Mouse (Mus musculus): ENCODE results near the gene Abca3. TPM values are rescaled to one million over a fixed set of nuclear protein-coding genes. Genes with fewer than 3 reads are reported as not detected.

Abca3 gene
- polyA plus RNA-seq, 1 experiment: 0.66 TPM

GRCm38 (mm10) chr17:24355284-24355683, 3.5 kb downstream of the Abca3 start:
- no peaks in the 10 kb centered on the region for H3K36me3 ChIP-seq (ENCODE audit: control insufficient read depth, insufficient read depth)
- H3ac ChIP-seq (ENCODE audit: control insufficient read depth, insufficient read length, low read depth): no peak overlapping the region
- H3K4me3 ChIP-seq (ENCODE audit: insufficient read depth, poor library complexity, severe bottlenecking): no peak overlapping the region
- H3K79me3 ChIP-seq (ENCODE audit: low read depth): no peaks in the 10 kb centered on the region
- no peak for TF ChIP-seq FOSL1 (IDR thresholded peaks at IDR 0.05; ENCODE audit: insufficient read depth, low read length, poor library complexity, severe bottlenecking)
- no peak for TF ChIP-seq CEBPB (IDR thresholded peaks at IDR 0.05; ENCODE audit: low read depth)
- no peak for TF ChIP-seq MYOG (IDR thresholded peaks at IDR 0.05; ENCODE audit: control insufficient read depth, extremely low read depth, insufficient read length)
- no peak for TF ChIP-seq USF1 (IDR thresholded peaks at IDR 0.05; ENCODE audit: low read depth)
- TF ChIP-seq MYOD1 (IDR thresholded peaks at IDR 0.05; ENCODE audit: control insufficient read depth, insufficient read length, low read depth): no peak
- TF ChIP-seq MAX (IDR thresholded peaks at IDR 0.05): no peak
- no peak for TF ChIP-seq CTCF (IDR thresholded peaks at IDR 0.05; ENCODE audit: control insufficient read depth, insufficient read depth, insufficient read length)
- no peaks in the 10 kb centered on the region for H3K79me2 ChIP-seq (ENCODE audit: control insufficient read depth, insufficient read depth)
- H3K27me3 ChIP-seq (ENCODE audit: control insufficient read depth, insufficient read depth, insufficient read length): peaks cover 13% of the 10 kb centered on the region

- Histone ChIP-seq H3K36me3 (ENCODE audit: control insufficient read depth, insufficient read depth) (no peaks in the 10 kb centered on the region), H3K79me2 (ENCODE audit: control insufficient read depth, insufficient read depth) (no peaks in the 10 kb centered on the region), H3K4me3 (ENCODE audit: insufficient read depth, poor library complexity, severe bottlenecking) (no peak overlapping the region), H3ac (ENCODE audit: control insufficient read depth, insufficient read length, low read depth) (no peak overlapping the region), H3K27me3 (ENCODE audit: control insufficient read depth, insufficient read depth, insufficient read length) (peaks cover 12% of the 10 kb centered on the region), H3K79me3 (ENCODE audit: low read depth) (no peaks in the 10 kb centered on the region)
- TF ChIP-seq CEBPB (IDR thresholded peaks at IDR 0.05; ENCODE audit: low read depth) (no peak), MYOD1 (IDR thresholded peaks at IDR 0.05; ENCODE audit: control insufficient read depth, insufficient read length, low read depth) (no peak), FOSL1 (IDR thresholded peaks at IDR 0.05; ENCODE audit: insufficient read depth, low read length, poor library complexity, severe bottlenecking) (no peak), CTCF (IDR thresholded peaks at IDR 0.05; ENCODE audit: control insufficient read depth, insufficient read depth, insufficient read length) (no peak), USF1 (IDR thresholded peaks at IDR 0.05; ENCODE audit: low read depth) (no peak), MAX (IDR thresholded peaks at IDR 0.05) (no peak), MYOG (IDR thresholded peaks at IDR 0.05; ENCODE audit: control insufficient read depth, extremely low read depth, insufficient read length) (no peak)
Observed at GRCm38 (mm10) chr17:24359006-24359405, 7.3 kb downstream of the Abca3 start.

- Histone ChIP-seq H3K79me3 (ENCODE audit: low read depth) (no peaks in the 10 kb centered on the region), H3K36me3 (ENCODE audit: control insufficient read depth, insufficient read depth) (no peaks in the 10 kb centered on the region), H3K79me2 (ENCODE audit: control insufficient read depth, insufficient read depth) (no peaks in the 10 kb centered on the region), H3ac (ENCODE audit: control insufficient read depth, insufficient read length, low read depth) (no peak overlapping the region), H3K4me3 (ENCODE audit: insufficient read depth, poor library complexity, severe bottlenecking) (no peak overlapping the region), H3K27me3 (ENCODE audit: control insufficient read depth, insufficient read depth, insufficient read length) (peaks cover 12% of the 10 kb centered on the region)
- TF ChIP-seq CTCF (IDR thresholded peaks at IDR 0.05; ENCODE audit: control insufficient read depth, insufficient read depth, insufficient read length) (no peak), FOSL1 (IDR thresholded peaks at IDR 0.05; ENCODE audit: insufficient read depth, low read length, poor library complexity, severe bottlenecking) (no peak), MAX (IDR thresholded peaks at IDR 0.05) (no peak), MYOD1 (IDR thresholded peaks at IDR 0.05; ENCODE audit: control insufficient read depth, insufficient read length, low read depth) (no peak), CEBPB (IDR thresholded peaks at IDR 0.05; ENCODE audit: low read depth) (no peak), USF1 (IDR thresholded peaks at IDR 0.05; ENCODE audit: low read depth) (no peak), MYOG (IDR thresholded peaks at IDR 0.05; ENCODE audit: control insufficient read depth, extremely low read depth, insufficient read length) (no peak)
Observed at GRCm38 (mm10) chr17:24359903-24360302, 8.2 kb downstream of the Abca3 start.

GRCm38 (mm10) chr17:24360841-24361240, 9.1 kb downstream of the Abca3 start:
- TF ChIP-seq CTCF (IDR thresholded peaks at IDR 0.05; ENCODE audit: control insufficient read depth, insufficient read depth, insufficient read length): no peak
- no peak for TF ChIP-seq MAX (IDR thresholded peaks at IDR 0.05)
- no peak for TF ChIP-seq CEBPB (IDR thresholded peaks at IDR 0.05; ENCODE audit: low read depth)
- TF ChIP-seq MYOD1 (IDR thresholded peaks at IDR 0.05; ENCODE audit: control insufficient read depth, insufficient read length, low read depth): no peak
- TF ChIP-seq FOSL1 (IDR thresholded peaks at IDR 0.05; ENCODE audit: insufficient read depth, low read length, poor library complexity, severe bottlenecking): no peak
- TF ChIP-seq USF1 (IDR thresholded peaks at IDR 0.05; ENCODE audit: low read depth): no peak
- no peak for TF ChIP-seq MYOG (IDR thresholded peaks at IDR 0.05; ENCODE audit: control insufficient read depth, extremely low read depth, insufficient read length)
- no peak overlapping the region for H3ac ChIP-seq (ENCODE audit: control insufficient read depth, insufficient read length, low read depth)
- H3K79me3 ChIP-seq (ENCODE audit: low read depth): no peaks in the 10 kb centered on the region
- no peaks in the 10 kb centered on the region for H3K36me3 ChIP-seq (ENCODE audit: control insufficient read depth, insufficient read depth)
- no peaks in the 10 kb centered on the region for H3K79me2 ChIP-seq (ENCODE audit: control insufficient read depth, insufficient read depth)
- H3K27me3 ChIP-seq (ENCODE audit: control insufficient read depth, insufficient read depth, insufficient read length): peaks cover 17% of the 10 kb centered on the region
- no peak overlapping the region for H3K4me3 ChIP-seq (ENCODE audit: insufficient read depth, poor library complexity, severe bottlenecking)

GRCm38 (mm10) chr17:24361291-24361690, 9.5 kb downstream of the Abca3 start:
- no peaks in the 10 kb centered on the region for H3K79me3 ChIP-seq (ENCODE audit: low read depth)
- H3K4me3 ChIP-seq (ENCODE audit: insufficient read depth, poor library complexity, severe bottlenecking): no peak overlapping the region
- TF ChIP-seq MYOG (IDR thresholded peaks at IDR 0.05; ENCODE audit: control insufficient read depth, extremely low read depth, insufficient read length): no peak
- TF ChIP-seq CTCF (IDR thresholded peaks at IDR 0.05; ENCODE audit: control insufficient read depth, insufficient read depth, insufficient read length): no peak
- no peak for TF ChIP-seq MYOD1 (IDR thresholded peaks at IDR 0.05; ENCODE audit: control insufficient read depth, insufficient read length, low read depth)
- TF ChIP-seq USF1 (IDR thresholded peaks at IDR 0.05; ENCODE audit: low read depth): no peak
- no peak for TF ChIP-seq FOSL1 (IDR thresholded peaks at IDR 0.05; ENCODE audit: insufficient read depth, low read length, poor library complexity, severe bottlenecking)
- no peak for TF ChIP-seq MAX (IDR thresholded peaks at IDR 0.05)
- TF ChIP-seq CEBPB (IDR thresholded peaks at IDR 0.05; ENCODE audit: low read depth): no peak
- no peaks in the 10 kb centered on the region for H3K79me2 ChIP-seq (ENCODE audit: control insufficient read depth, insufficient read depth)
- H3K36me3 ChIP-seq (ENCODE audit: control insufficient read depth, insufficient read depth): no peaks in the 10 kb centered on the region
- no peak overlapping the region for H3ac ChIP-seq (ENCODE audit: control insufficient read depth, insufficient read length, low read depth)
- peaks cover 20% of the 10 kb centered on the region for H3K27me3 ChIP-seq (ENCODE audit: control insufficient read depth, insufficient read depth, insufficient read length)

GRCm38 (mm10) chr17:24362527-24362926, 10.8 kb downstream of the Abca3 start:
- Histone ChIP-seq H3ac (ENCODE audit: control insufficient read depth, insufficient read length, low read depth) (no peak overlapping the region), H3K79me3 (ENCODE audit: low read depth) (no peaks in the 10 kb centered on the region), H3K79me2 (ENCODE audit: control insufficient read depth, insufficient read depth) (no peaks in the 10 kb centered on the region), H3K4me3 (ENCODE audit: insufficient read depth, poor library complexity, severe bottlenecking) (no peak overlapping the region), H3K27me3 (ENCODE audit: control insufficient read depth, insufficient read depth, insufficient read length) (peaks cover 20% of the 10 kb centered on the region), H3K36me3 (ENCODE audit: control insufficient read depth, insufficient read depth) (no peaks in the 10 kb centered on the region)
- no peak for TF ChIP-seq MAX (IDR thresholded peaks at IDR 0.05)
- TF ChIP-seq MYOG (IDR thresholded peaks at IDR 0.05; ENCODE audit: control insufficient read depth, extremely low read depth, insufficient read length): no peak
- TF ChIP-seq MYOD1 (IDR thresholded peaks at IDR 0.05; ENCODE audit: control insufficient read depth, insufficient read length, low read depth): no peak
- TF ChIP-seq CEBPB (IDR thresholded peaks at IDR 0.05; ENCODE audit: low read depth): no peak
- no peak for TF ChIP-seq FOSL1 (IDR thresholded peaks at IDR 0.05; ENCODE audit: insufficient read depth, low read length, poor library complexity, severe bottlenecking)
- no peak for TF ChIP-seq CTCF (IDR thresholded peaks at IDR 0.05; ENCODE audit: control insufficient read depth, insufficient read depth, insufficient read length)
- no peak for TF ChIP-seq USF1 (IDR thresholded peaks at IDR 0.05; ENCODE audit: low read depth)

Data from C2C12 (cell line).